Mouse (Mus musculus) heart, postnatal 0 days (tissue): ENCODE results near the gene Csnk1d.

Source experiments
- CTCF ChIP-seq: IDR thresholded peaks from 2 replicates; pipeline ENCODE4 v1.5.1; 2016; ENCODE audit warnings: antibody characterized with exemption, control low read depth, low read depth
- EP300 ChIP-seq: IDR thresholded peaks from 2 replicates; pipeline ENCODE4 v1.6.1; 2016; ENCODE audit warnings: antibody characterized with exemption, low read depth

GRCm38 (mm10) chr11:120993080-120993479, 1.9 kb upstream of the Csnk1d start:
- TF ChIP-seq CTCF = no peak
- TF ChIP-seq EP300 = no peak
